Mouse (Mus musculus) kidney, adult 9 months (tissue): ENCODE results near the gene Naa15.
"Not testable (repeated sequence)": the region's sequence is repeated elsewhere in the genome, so short reads cannot be mapped to it uniquely, and the experiment has no call there.

Experiments
- DNase-seq: peaks from one replicate; pipeline ENCODE4 v3.0.0; 2022

Gene Naa15

GRCm38 (mm10) chr3:51415098-51416072, at the start of gene Naa15:
Naa15 (plus strand) TSS chr3:51415148.
- DNase-seq, result peak; percentile 96

GRCm38 (mm10) chr3:51365517-51365882, 49.4 kb upstream of the Naa15 start:
- DNase-seq, result no peak

GRCm38 (mm10) chr3:51366926-51367325, 48.0 kb upstream of the Naa15 start:
- no peak for DNase-seq

- no peak for DNase-seq
Observed at GRCm38 (mm10) chr3:51368011-51368410, 46.9 kb upstream of the Naa15 start.

GRCm38 (mm10) chr3:51371826-51372225, 43.1 kb upstream of the Naa15 start:
- no peak for DNase-seq

GRCm38 (mm10) chr3:51372883-51373282, 42.1 kb upstream of the Naa15 start:
- DNase-seq, result peak; percentile 44

GRCm38 (mm10) chr3:51373544-51373943, 41.4 kb upstream of the Naa15 start:
- DNase-seq, result no peak

- peak; percentile 77 for DNase-seq
Observed at GRCm38 (mm10) chr3:51375307-51376265, 39.4 kb upstream of the Naa15 start.

- DNase-seq, result peak; percentile 66
Observed at GRCm38 (mm10) chr3:51377878-51378664, 36.9 kb upstream of the Naa15 start.

GRCm38 (mm10) chr3:51378665-51378946, 36.3 kb upstream of the Naa15 start:
- DNase-seq, result no peak

GRCm38 (mm10) chr3:51379786-51380659, 34.9 kb upstream of the Naa15 start:
- peak; percentile 72 for DNase-seq

GRCm38 (mm10) chr3:51380660-51381014, 34.3 kb upstream of the Naa15 start:
- no peak for DNase-seq

- no peak for DNase-seq
Observed at GRCm38 (mm10) chr3:51383409-51383808, 31.5 kb upstream of the Naa15 start.

GRCm38 (mm10) chr3:51386441-51387133, 28.4 kb upstream of the Naa15 start:
- no peak for DNase-seq

GRCm38 (mm10) chr3:51387134-51387451, 27.9 kb upstream of the Naa15 start:
- DNase-seq, result no peak

GRCm38 (mm10) chr3:51387868-51388381, 27.0 kb upstream of the Naa15 start:
- DNase-seq, result peak; percentile 79

- DNase-seq, result no peak
Observed at GRCm38 (mm10) chr3:51388904-51389303, 26.0 kb upstream of the Naa15 start.

GRCm38 (mm10) chr3:51391095-51391494, 23.9 kb upstream of the Naa15 start:
- no peak for DNase-seq

- DNase-seq, result no peak
Observed at GRCm38 (mm10) chr3:51391591-51391990, 23.4 kb upstream of the Naa15 start.

GRCm38 (mm10) chr3:51393018-51393417, 21.9 kb upstream of the Naa15 start:
- not testable (repeated sequence) for DNase-seq

GRCm38 (mm10) chr3:51393651-51394050, 21.3 kb upstream of the Naa15 start:
- DNase-seq, result no peak
